Mouse (Mus musculus): ENCODE data around the gene Medag. TPM values are rescaled to one million over a fixed set of nuclear protein-coding genes. Genes with fewer than 3 reads are reported as not detected.

Gene Medag
- polyA plus RNA-seq, 1 experiment from 2014 or later: 1.2 TPM

DNA sequence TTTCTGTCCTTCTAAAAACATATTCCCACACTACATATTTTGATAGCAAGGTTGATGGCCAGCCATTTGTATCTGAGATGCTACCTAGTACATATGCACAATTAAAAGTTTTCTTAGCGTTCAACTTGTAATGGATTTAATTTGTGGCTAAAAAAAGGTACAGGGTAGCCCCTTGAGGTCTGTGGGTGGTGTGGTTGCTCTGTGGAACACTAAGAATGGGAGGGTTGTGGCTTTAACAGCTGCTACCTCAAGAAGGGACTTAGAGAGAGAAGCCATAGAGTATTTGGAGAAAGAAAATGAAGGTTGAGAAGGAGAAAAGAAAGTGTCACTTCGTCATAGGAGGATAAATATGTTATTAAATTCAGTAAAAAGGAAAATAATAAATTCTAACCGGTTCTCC, 19.4 kb downstream of the Medag start:
- H3K27me3 ChIP-seq (replicated peaks): no peaks in the 10 kb centered on the region
- 83% methylated on average over 3 of the region's 3 CpGs for WGBS
- no peaks in the 10 kb centered on the region for H3K9me3 ChIP-seq (replicated peaks)
- peaks cover 26% of the 10 kb centered on the region for H3K4me1 ChIP-seq (replicated peaks)
- no peaks in the 10 kb centered on the region for H3K36me3 ChIP-seq
- no peak overlapping the region for H3K4me2 ChIP-seq
- no peak overlapping the region for H3K4me3 ChIP-seq
- H3K27ac ChIP-seq (ENCODE audit: poor library complexity, severe bottlenecking): no peak overlapping the region
- no peak for ATAC-seq (ENCODE audit: insufficient number of reproducible peaks, low FRiP score)
- no peak overlapping the region for H3K9ac ChIP-seq

DNA sequence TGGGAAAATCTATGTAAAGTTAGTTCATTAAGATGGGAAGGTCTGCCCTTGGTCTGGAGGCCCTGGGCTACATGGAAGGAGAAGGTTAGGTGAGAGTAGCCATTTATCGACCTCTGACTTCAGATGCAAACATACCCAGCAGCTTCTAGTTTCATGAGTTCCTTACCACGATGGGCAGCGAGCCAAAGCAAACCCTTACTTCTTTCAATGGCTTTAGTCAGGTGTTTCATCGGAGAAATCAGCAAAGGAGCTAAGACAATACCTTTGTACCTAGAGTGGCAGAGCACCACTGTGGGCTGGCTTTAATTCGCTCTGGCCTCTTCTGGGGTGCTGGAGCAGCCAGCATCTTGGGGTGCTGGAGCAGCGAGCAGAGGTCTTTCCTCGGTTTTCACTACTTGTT, 22.1 kb downstream of the Medag start:
- no peak overlapping the region for H3K4me2 ChIP-seq
- no peaks in the 10 kb centered on the region for H3K9me3 ChIP-seq (replicated peaks)
- H3K4me3 ChIP-seq: no peak overlapping the region
- peaks cover 17% of the 10 kb centered on the region for H3K4me1 ChIP-seq (replicated peaks)
- no peaks in the 10 kb centered on the region for H3K36me3 ChIP-seq
- H3K27ac ChIP-seq (ENCODE audit: poor library complexity, severe bottlenecking): no peak overlapping the region
- no peaks in the 10 kb centered on the region for H3K27me3 ChIP-seq (replicated peaks)
- no peak overlapping the region for H3K9ac ChIP-seq
- WGBS: 53% methylated on average over 7 of the region's 7 CpGs
- ATAC-seq (ENCODE audit: insufficient number of reproducible peaks, low FRiP score): no peak

DNA sequence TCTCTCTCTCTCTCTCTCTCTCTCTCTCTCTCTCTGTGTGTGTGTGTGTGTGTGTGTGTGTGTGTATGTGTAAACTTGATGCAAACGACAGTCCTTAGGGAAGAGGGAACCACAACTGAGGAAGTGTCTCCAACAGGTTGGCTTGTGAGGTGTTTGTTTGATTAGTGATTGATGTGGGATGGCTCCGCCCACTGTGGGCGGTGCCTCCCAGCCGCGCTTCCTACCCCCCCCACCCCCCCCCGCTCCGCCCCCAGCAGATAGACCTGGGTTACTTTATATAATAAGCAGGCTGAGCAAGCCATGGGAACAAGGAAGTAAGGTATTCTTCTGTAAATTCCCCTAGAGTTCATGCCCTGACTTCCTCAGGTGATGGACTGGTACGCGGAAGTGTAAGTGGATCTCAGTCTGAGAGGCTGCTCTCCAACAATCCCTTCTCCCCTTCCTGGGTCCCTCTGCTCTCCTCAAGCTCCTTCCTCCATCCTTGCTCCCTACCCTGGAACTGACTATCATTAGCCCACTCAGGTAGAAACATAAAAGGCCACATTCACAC, 22.7 kb downstream of the Medag start:
- H3K27ac ChIP-seq (ENCODE audit: poor library complexity, severe bottlenecking): no peak overlapping the region

DNA sequence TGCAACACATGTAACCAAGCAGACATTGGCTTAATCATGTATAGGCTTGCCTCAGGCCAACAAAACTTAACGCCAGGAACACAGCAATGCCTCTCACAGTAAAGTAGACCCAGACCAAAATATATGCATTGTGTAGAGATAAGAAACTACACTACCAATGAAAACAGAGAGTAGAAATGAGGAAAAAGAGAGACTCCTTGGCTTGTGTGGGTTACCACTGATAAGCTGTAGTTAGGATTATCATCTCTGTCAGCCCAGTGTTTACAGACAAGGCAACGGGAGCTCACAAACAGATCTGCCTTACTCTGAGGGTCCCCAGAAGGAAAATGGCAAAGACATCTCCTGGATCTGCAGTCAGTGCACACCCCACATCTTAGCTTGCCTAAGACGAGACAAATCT, 25.0 kb downstream of the Medag start:
- ATAC-seq (ENCODE audit: insufficient number of reproducible peaks, low FRiP score): no peak
- Histone ChIP-seq H3K27me3 (replicated peaks) (no peaks in the 10 kb centered on the region), H3K9ac (no peak overlapping the region), H3K27ac (ENCODE audit: poor library complexity, severe bottlenecking) (no peak overlapping the region), H3K4me3 (no peak overlapping the region), H3K4me1 (replicated peaks) (peaks cover 20% of the 10 kb centered on the region), H3K4me2 (no peak overlapping the region), H3K9me3 (replicated peaks) (no peaks in the 10 kb centered on the region), H3K36me3 (no peaks in the 10 kb centered on the region)
- 42% methylated on average over 3 of the region's 3 CpGs for WGBS

More for the DNA sequence above, 22.7 kb downstream of the Medag start:
- Histone ChIP-seq H3K27me3 (replicated peaks) (no peaks in the 10 kb centered on the region), H3K4me2 (no peak overlapping the region), H3K9me3 (replicated peaks) (no peaks in the 10 kb centered on the region), H3K4me3 (no peak overlapping the region), H3K9ac (no peak overlapping the region), H3K36me3 (no peaks in the 10 kb centered on the region), H3K4me1 (replicated peaks) (peaks cover 14% of the 10 kb centered on the region)
- ATAC-seq (ENCODE audit: insufficient number of reproducible peaks, low FRiP score): no peak
- WGBS: 15% methylated on average over 9 of the region's 9 CpGs

DNA sequence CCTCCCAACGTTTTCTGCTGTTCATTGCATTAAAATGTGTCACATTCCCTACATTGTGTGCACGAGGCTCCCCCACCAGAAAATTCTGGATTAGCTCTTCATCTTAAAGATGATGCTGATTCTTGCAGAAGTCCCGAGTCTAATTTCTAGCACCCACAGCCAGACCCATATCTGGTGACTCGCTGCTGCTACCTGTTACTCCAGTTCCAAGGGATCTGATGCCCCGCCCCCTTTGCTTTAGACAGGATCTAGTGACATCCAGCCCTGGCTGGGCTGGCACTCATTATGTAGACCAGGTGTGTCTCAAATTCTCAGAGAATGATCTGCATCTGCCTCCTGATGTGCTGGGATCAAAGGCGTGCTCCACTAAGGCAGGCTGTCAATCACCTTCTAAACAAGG, 25.6 kb downstream of the Medag start:
- Histone ChIP-seq H3K27me3 (replicated peaks) (no peaks in the 10 kb centered on the region), H3K9me3 (replicated peaks) (no peaks in the 10 kb centered on the region), H3K4me1 (replicated peaks) (peaks cover 24% of the 10 kb centered on the region), H3K27ac (ENCODE audit: poor library complexity, severe bottlenecking) (no peak overlapping the region), H3K36me3 (no peaks in the 10 kb centered on the region), H3K9ac (no peak overlapping the region), H3K4me3 (no peak overlapping the region), H3K4me2 (no peak overlapping the region)
- WGBS: 72% methylated on average over 6 of the region's 6 CpGs
- no peak for ATAC-seq (ENCODE audit: insufficient number of reproducible peaks, low FRiP score)

DNA sequence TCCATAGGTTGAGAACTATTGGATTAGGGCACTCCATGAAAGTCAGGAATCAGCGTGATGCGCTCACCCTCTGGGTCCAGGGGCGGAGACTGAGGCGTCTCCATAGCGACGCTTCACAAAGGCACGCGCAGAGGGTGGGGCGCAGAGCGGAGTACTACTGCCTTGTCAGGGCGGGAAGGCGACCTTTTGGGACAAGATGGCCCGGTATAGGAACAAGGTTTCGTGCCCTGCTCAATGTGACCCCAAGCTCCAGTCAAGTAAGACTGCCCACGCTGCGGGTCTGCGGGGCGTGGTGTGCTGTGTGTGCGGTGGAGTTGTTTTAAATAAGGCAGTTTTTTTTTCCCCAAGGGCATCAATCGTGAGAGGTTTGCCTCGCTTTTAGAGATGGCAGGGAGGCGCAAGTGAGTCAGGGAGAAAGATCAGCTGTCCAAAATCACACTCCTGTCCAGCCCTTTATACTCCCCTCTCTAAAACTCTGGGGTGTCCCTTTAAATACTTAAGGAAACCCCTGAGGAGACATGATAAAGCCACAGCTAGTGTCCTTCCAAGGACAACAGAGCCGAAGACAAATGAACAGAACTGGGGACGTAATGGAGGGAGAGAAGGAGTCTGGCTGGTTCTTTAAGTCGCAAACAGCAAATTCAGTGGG, 28.1 kb downstream of the Medag start, which contains the start of gene Tex26:
Tex26 (plus strand) TSS at position 130 of the 649 bp plus-strand sequence.
- Histone ChIP-seq H3K9ac (peak within 1 kb of the TSS; percentile 62), H3K36me3 (no peaks in the 10 kb centered on the region), H3K9me3 (replicated peaks) (no peaks in the 10 kb centered on the region), H3K27ac (ENCODE audit: poor library complexity, severe bottlenecking) (peak within 1 kb of the TSS; percentile 45; the same call in 1 of the 2 replicates), H3K4me1 (replicated peaks) (peaks cover 24% of the 10 kb centered on the region), H3K27me3 (replicated peaks) (no peaks in the 10 kb centered on the region), H3K4me2 (peak within 1 kb of the TSS; percentile 89), H3K4me3 (peak within 1 kb of the TSS; percentile 48)
- ATAC-seq (ENCODE audit: insufficient number of reproducible peaks, low FRiP score): peak; percentile 79
- under 1% methylated on average over 25 of the region's 25 CpGs for WGBS

DNA sequence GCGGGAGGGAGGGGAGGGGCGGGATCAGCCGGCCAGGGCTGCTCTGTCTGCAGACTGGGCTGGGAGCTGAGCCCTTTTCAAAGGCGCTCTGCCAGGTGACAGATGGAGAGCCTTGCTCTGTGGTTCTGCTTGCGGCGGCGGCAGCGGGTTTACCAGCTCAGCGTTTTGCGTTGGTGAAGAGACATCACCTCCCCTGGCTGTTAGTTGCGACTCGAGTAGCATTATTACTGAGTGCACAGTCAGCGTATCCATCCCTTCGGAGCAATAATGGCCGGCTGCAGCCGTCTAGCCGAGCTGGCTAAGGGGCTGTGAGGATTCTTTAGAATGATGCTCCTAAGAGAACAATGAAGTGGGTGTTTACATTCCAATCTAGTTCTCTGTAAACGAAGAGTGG, 28.6 kb downstream of the Medag start:
- Histone ChIP-seq H3K4me3 (peak overlapping the region; percentile 48), H3K36me3 (no peaks in the 10 kb centered on the region), H3K9ac (peak overlapping the region; percentile 62), H3K4me1 (replicated peaks) (peaks cover 30% of the 10 kb centered on the region), H3K9me3 (replicated peaks) (no peaks in the 10 kb centered on the region), H3K4me2 (peak overlapping the region; percentile 89), H3K27me3 (replicated peaks) (no peaks in the 10 kb centered on the region), H3K27ac (ENCODE audit: poor library complexity, severe bottlenecking) (peak overlapping the region; percentile 45; the same call in 1 of the 2 replicates)
- ATAC-seq (ENCODE audit: insufficient number of reproducible peaks, low FRiP score): peak; percentile 34
- WGBS: 0% methylated on average over 18 of the region's 18 CpGs

DNA sequence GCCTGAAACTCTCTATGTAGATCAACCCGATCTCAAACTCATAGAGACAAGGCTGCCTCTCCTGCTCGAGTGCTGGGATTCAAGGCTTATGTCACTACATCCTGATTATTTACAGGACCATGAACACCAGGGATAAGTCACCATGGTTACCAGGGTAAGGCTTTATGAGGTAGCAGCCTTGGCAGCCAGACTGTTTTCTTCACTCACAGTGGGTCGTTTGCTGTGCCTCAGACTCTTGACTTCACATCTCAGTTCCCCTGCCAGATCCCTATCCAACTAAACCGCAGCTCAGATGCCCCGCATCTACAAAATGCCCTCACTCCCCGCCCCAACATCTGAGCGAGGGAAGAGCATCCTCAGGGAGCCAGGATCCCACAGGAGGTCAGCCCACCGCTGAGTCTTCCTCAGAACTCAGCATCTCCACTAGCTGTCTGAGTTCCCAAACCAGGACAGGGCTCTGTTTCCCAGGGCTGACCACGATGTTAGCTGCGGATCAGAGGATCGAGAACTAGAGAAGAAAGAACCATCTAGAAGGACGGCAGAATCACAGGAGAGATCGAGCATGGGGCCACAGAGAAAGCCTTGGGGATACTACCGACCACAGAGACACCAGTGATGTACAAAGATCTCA, 30.2 kb downstream of the Medag start:
- H3K4me2 ChIP-seq: no peak overlapping the region
- 60% methylated on average over 14 of the region's 14 CpGs for WGBS
- no peaks in the 10 kb centered on the region for H3K36me3 ChIP-seq
- no peak overlapping the region for H3K9ac ChIP-seq
- H3K27ac ChIP-seq (ENCODE audit: poor library complexity, severe bottlenecking): no peak overlapping the region
- no peaks in the 10 kb centered on the region for H3K27me3 ChIP-seq (replicated peaks)
- ATAC-seq (ENCODE audit: insufficient number of reproducible peaks, low FRiP score): no peak
- no peaks in the 10 kb centered on the region for H3K9me3 ChIP-seq (replicated peaks)
- H3K4me3 ChIP-seq: no peak overlapping the region
- peaks cover 31% of the 10 kb centered on the region for H3K4me1 ChIP-seq (replicated peaks)

DNA sequence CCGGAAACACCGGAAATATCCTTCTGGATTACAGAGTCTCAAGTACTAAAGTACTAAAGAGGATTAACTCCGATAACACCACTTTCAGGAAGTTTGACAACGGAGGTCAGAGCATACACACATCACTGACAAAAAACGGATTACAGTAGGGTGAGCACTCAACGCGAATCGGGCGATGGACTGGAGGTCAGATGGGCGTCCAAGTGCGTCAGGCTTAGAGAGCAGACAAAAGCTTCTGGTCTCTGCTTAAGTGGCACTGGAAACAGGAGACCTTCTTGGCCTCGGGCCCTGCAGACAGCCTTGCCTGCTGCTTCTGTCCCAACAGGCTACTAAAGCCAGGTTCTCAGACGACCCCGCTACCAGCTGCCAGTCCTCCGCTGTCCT, 30.7 kb downstream of the Medag start:
- no peak overlapping the region for H3K9ac ChIP-seq
- no peak for ATAC-seq (ENCODE audit: insufficient number of reproducible peaks, low FRiP score)
- 64% methylated on average over 15 of the region's 15 CpGs for WGBS
- H3K4me2 ChIP-seq: no peak overlapping the region; the same call in 1 of the 2 replicates
- H3K36me3 ChIP-seq: no peaks in the 10 kb centered on the region
- H3K27me3 ChIP-seq (replicated peaks): no peaks in the 10 kb centered on the region
- H3K4me3 ChIP-seq: no peak overlapping the region
- no peak overlapping the region for H3K27ac ChIP-seq (ENCODE audit: poor library complexity, severe bottlenecking)
- H3K4me1 ChIP-seq (replicated peaks): peaks cover 31% of the 10 kb centered on the region
- no peaks in the 10 kb centered on the region for H3K9me3 ChIP-seq (replicated peaks)

DNA sequence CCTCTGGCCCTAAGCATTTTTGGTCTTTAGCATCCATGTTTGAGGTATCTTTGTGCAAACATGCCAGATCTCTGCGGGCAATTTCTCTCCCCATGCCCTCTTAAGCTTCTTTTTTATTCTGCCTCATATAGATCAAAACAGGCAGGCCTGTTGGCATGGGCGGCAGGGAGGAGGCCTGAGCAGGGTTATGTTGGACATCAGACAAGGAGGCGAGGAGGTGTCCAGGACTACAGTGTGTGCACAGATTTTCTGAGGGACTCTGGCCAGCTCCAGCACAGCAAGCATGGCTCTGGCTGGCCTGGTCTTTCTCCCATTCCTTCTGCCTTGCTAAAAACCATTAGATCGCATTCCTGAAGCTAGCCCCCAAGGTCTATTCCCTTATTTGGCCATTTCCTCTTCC, 32.9 kb downstream of the Medag start:
- WGBS: 56% methylated on average over 4 of the region's 4 CpGs
- Histone ChIP-seq H3K4me1 (replicated peaks) (peaks cover 27% of the 10 kb centered on the region), H3K27ac (ENCODE audit: poor library complexity, severe bottlenecking) (no peak overlapping the region), H3K9ac (no peak overlapping the region), H3K4me3 (no peak overlapping the region), H3K4me2 (no peak overlapping the region), H3K9me3 (replicated peaks) (peaks cover 6% of the 10 kb centered on the region; the same call in 1 of the 2 replicates), H3K27me3 (replicated peaks) (no peaks in the 10 kb centered on the region), H3K36me3 (no peaks in the 10 kb centered on the region)
- ATAC-seq (ENCODE audit: insufficient number of reproducible peaks, low FRiP score): no peak

DNA sequence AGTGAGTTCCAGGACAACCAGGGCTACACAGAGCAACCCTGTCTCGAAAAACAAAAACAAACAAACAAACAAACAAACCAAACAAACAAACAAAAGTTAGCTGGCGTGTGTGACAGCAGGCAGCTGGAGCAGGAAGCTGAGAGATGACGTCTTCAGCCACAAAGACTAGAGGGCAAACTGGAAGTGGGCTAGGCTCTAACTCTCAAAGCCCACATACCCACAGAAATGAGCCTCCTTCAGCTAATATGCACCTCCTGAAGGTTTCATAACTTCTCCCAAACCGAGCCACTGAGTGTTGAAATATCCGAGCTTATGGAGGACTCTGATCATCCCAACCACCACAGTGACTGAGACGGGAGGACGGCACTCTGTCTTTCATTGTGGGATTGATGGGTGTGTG, 34.9 kb downstream of the Medag start:
- Histone ChIP-seq H3K27ac (ENCODE audit: poor library complexity, severe bottlenecking) (no peak overlapping the region), H3K9me3 (replicated peaks) (peaks cover 6% of the 10 kb centered on the region; the same call in 1 of the 2 replicates), H3K4me2 (no peak overlapping the region), H3K9ac (no peak overlapping the region), H3K4me1 (replicated peaks) (peaks cover 21% of the 10 kb centered on the region), H3K4me3 (no peak overlapping the region), H3K36me3 (no peaks in the 10 kb centered on the region), H3K27me3 (replicated peaks) (no peaks in the 10 kb centered on the region)
- 81% methylated on average over 7 of the region's 7 CpGs for WGBS
- ATAC-seq (ENCODE audit: insufficient number of reproducible peaks, low FRiP score): no peak

All from heart, embryonic 12.5 days (tissue).